Mouse (Mus musculus): ENCODE data around the gene Trmt1l. TPM values are rescaled to one million over a fixed set of nuclear protein-coding genes. Genes with fewer than 3 reads are reported as not detected.
"Not testable (repeated sequence)": the region's sequence is repeated elsewhere in the genome, so short reads cannot be mapped to it uniquely, and the experiment has no call there.

The Trmt1l gene
- 38.4 and 51.5 TPM in 2 replicates for total RNA-seq (2015)
- 25.7 and 26.2 TPM in 2 replicates for total RNA-seq (2017)

DNA sequence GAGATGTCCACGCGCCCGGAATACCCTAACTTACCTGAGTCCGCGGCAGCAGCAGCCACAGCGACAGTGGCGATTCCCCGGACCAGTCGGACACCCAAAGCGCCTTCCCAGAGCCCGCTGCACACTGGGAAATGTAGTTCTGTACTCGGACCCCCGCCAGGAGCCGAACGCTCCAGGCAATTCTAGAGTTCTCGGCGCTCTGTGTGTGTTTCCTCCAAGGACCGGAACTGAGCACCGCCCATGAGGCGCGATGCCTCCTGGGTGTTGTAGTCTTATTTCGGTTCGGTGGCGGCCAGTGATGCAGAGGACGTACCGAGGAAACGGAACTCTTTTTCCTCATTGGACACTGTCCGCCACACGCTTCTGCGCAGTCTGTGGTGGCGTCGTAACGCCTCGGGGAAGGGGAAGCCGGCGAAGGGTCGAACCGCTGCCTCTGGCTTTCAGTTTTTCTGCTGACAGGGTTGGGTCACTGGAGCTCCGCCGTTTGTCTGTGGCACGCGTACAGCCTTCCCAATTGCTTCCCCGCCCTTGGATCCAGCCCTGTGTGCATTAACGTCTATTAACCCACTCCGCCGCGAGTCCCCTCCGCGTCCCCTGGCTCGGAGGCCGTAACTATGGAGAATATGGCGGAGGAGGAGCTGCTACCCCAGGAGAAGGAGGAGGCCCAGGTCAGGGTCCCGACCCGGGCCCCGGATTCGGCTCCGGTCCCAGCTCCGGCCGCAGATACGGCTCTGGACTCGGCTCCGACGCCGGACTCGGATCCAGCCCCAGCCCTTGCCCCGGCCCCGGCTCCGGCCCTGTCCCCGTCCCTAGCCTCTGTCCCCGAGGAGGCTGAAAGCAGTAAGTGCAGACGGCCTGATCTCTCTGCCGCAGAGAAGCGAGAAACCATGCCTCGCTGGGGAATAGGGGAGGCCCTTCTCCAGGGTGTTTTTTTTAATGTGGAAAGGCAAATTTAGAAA lies at the start of gene Trmt1l, which contains the start of gene Swt1:
TSS of gene Trmt1l (plus strand) at position 280 of the 959 bp plus-strand sequence.
TSS of gene Swt1 (minus strand) at position 193 of the 959 bp plus-strand sequence.
- ATAC-seq (replicated peaks; ENCODE audit: poor library complexity), result peak; percentile 91

DNA sequence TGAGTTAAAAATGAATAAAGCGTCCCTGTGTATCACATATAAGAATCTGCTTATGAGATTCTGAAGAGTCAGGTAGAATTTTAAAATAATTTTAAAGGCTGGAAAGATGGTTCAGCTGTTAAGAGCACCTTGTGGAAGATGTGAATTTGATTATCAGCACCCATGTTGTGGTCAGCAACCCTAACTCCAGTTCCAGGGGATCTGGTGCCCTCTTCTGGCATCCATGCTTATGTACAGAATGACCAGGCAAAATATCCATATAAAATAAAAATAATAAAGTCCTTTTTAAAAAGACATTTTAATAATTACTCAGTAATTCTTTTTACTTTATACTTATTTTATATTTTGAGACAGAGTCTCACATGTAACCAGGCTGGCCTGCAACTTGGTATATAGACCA lies 38.3 kb upstream of the Trmt1l start:
- peak; percentile 85 for ATAC-seq (replicated peaks; ENCODE audit: poor library complexity)

DNA sequence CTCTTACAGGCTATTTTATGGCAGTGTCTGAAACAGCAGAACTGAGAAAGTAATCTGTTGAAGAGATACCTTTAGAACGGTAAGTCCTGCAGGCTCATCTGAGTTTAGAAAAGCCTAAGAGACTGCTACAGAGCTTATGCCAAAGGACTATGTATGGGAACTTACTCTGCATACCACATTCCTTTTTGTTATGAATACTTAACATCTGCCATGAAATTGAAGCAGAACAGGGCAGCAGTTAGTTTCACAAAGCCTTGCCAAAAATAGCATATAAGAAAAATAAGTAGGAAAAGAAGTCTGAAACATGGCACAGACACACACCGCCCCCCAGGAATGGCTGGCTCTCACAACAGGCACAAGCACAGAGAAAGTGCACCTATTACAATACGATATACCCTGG lies 18.5 kb upstream of the Trmt1l start:
- ATAC-seq (replicated peaks; ENCODE audit: poor library complexity), result no peak

DNA sequence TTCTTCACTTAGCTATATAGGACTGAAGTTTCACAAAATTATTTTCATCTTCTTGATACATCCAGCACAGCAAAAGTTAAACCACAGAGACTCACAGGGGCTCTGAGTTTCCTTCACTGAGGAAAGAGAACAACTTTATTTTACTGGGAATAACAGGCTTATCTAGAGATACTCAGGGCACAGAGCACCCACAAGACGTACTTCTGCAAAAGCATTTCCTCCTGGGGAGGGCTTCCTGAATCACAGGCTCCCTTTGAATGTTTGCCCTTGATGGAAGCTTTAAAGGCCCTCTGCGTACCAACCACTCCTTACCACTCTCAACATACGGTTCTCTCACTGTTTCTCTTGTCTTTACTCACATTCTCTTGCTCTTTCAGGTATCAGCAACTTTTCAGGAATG lies 6.2 kb upstream of the Trmt1l start:
- ATAC-seq (replicated peaks; ENCODE audit: poor library complexity), result peak; percentile 80

DNA sequence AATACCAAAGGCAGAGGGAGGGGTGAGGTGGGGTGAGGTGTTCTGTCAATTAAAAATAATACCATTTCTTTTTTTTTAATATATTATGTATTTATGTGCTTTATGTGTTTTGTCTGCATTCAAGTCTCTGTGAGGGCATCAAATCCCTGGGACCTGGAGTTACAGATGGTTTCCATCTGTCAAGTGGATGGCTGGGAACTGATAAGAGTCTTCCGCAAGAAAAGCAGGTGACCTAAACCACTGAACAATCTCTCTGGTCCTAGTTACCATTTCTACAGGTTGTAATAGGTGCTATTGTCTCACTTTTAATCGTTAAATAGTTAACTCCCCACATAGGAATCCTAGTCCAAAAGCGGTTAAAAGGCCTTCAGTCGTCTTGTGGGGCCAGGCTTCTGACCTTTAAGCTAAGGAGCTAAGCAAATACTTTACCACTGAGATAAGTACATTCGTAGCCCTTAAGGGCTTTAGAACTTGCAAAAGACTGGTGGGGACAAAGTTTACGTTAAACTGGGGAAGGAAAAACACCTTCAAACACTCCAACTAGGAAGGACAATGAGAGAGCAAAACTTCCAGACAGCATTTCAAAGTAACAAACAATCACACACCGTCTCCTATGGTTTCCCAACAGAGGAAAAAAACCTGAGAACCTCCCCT lies 1.3 kb upstream of the Trmt1l start:
- ATAC-seq (replicated peaks; ENCODE audit: poor library complexity), result no peak

DNA sequence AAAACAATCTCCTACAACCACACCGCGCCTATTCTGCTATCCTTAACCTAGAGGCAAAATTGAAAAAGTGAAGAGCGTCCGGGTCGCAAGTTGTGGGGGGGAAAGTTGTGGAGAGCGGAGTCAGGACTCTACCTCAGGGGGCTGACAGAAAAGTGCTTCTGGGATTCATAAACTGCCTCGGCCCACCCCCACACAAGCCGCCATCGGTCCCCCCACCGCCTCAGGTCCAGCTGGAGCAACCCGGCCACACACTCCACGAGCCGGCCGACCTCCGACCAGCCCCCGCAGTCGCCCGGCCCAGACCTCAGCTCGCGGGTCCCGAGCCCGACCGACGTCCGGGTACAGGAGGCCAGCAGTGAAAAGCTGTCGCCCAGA lies 467 bp upstream of the Trmt1l start:
- peak; percentile 20 for ATAC-seq (replicated peaks; ENCODE audit: poor library complexity)

DNA sequence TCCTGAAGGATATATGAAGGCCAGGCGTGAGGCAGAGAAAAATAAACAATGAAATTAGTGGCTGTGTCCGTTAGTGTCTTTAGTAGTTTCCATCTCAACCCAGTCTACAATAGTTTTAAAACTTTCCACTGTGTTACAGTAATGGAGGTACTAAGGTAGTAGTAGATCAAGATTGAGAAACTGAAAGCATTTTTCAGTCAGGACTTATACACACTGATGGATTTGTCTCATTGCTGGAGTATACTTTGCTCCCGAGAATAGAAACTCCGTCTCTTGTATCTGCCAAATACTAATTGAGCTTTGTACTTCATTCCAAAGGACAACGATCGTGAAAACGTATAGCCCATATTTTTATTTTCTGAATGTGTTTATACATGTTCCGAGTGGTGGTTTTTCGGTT lies 974 bp downstream of the Trmt1l start:
- ATAC-seq (replicated peaks; ENCODE audit: poor library complexity), result no peak

DNA sequence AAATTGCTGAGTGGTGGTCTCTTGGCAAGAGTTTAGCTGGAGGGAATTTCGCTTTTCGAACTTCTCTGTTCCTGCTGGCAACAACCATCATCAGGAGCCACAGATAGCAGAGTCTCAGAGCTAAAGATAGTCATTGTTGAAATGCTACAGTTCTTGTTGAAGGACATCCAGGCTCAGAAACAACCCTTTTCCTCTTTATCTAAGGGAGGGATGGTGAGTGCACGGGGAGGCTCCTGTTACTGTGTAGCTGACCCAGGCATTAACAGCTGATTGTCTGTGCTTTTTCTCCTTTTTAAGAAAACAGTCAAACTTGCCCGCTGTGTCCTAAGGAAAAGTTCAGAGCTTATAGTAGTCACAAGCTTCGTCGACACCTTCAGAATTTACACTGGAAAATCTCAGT lies 7.1 kb downstream of the Trmt1l start:
- ATAC-seq (replicated peaks; ENCODE audit: poor library complexity), result no peak

DNA sequence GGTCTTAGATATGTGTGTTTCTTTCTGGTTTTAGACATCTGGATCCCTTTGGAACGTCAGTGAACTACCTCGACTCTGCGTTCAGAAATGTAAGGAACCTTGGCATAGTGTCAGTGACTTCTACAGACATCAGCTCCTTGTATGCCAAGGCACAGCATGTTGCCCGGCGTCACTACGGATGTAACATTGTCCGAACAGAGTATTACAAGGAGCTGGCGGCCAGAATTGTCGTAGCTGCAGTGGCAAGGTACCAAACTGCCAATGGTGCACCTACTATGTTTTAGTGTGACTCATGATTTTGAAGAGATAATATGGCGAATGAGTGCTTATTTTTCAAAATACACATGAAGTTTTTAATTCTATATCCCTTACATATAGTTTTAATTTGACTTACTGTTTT lies 21.5 kb downstream of the Trmt1l start:
- no peak for ATAC-seq (replicated peaks; ENCODE audit: poor library complexity)

DNA sequence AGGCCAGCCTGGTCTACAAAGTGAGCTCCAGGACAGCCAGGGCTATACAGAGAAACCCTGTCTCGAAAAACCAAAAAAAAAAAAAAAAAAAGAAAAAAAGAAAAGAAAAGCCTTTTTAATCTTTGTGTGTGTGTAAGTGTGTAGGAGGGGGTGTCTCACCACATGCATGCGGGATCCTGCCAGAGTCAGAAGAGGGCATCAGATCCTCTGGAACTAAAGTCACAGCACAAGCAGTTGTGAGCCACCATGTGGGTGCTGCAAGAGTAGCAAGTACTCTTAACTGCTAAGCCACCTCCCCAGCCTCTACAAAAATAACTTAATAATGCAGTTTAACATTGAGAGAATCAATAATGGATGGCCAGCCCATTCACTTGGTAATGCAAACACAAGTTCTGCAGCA lies 22.5 kb downstream of the Trmt1l start:
- ATAC-seq (replicated peaks; ENCODE audit: poor library complexity), result peak; percentile 58; the same call in 1 of the 2 replicates

DNA sequence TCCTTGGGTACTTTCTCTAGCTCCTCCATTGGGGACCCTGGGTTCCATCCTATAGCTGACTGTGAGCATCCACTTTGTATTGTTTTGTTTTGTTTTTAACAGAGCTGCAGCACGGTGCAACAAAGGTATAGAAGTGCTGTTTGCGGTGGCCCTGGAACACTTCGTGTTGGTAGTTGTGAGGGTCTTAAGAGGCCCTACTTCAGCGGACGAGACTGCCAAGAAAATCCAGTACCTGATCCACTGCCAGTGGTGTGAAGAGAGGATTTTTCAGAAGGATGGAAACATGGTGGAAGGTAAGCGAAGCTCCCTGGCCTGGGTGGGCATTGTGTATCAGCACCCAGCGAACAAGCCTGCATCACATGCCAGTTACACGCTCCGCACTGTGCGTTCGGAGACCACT lies 23.6 kb downstream of the Trmt1l start:
- no peak for ATAC-seq (replicated peaks; ENCODE audit: poor library complexity)

DNA sequence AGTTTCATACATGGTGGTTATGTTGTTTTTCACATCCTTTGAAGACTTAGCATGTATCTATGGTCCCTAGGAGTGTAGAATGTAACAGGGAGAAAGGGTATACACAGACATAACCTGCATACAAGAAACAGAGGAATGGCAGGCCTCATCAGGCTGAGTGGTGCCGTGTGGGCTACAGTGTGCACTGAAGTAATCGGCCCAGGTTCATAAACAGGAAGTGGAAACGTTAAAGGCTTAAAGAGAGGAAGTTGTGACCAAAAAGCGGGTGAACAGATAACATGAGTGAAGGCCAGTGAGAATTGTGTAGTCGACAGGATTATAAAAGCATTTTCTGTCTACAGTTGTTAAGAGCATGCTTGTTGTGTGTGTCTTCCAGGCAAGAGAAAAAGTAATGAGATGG lies 28.7 kb downstream of the Trmt1l start:
- peak; percentile 94 for ATAC-seq (replicated peaks; ENCODE audit: poor library complexity)

DNA sequence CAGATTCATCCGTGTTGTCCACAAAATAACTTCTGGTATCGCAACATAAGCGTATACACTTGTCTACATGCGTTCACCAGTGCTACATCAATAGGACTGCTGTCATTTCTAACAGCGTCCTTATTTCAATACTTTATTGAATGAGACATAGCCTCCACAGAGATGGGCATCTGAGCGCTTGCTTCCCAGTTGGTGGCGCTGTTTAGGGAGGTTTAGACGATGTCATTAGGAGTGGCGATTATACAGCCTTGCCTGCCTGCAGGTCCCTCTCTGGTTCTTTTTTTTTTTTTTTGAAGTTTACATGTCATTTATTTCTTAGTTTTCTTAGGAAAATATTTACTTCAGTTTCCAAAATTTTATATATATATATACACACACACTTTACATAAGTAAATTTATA lies 32.9 kb downstream of the Trmt1l start:
- ATAC-seq (replicated peaks; ENCODE audit: poor library complexity), result peak; percentile 68

DNA sequence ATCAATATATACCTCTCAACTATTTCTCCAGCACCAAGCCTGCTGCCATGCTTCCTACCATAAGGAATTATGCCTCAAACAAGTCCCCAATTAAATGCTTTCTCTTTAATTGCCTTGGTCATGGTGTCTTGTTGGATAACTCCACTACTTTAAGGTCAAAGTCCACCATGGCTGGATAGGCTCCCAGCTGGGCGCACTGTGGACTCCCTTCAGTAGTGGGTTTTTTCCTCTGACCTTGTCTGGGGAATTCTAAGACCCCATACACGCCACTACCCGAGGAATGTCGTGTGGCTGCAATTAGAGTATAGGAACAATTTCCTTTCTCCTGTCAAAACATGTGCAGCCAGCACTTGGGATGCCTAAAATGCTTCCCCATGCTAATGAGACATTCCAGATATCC lies 36.6 kb downstream of the Trmt1l start:
- no peak for ATAC-seq (replicated peaks; ENCODE audit: poor library complexity)

DNA sequence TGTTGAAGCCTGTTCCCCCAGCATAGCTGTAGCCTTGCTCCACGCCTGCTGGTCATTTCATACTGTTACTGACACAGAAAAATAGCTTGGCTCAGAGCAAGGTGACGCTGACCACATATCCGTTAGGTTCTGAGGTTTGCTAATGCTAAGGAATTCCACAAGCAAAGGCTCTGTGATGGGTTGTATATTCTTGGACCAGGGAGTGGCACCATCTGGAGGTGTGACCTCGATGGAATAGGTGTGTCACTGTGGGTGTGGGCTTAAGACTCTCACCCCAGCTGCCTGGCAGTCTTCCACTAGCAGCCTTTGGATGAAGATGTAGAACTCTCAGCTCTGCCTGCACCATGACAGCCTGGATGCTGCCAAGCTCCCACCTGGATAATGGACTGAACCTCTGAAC lies 38.2 kb downstream of the Trmt1l start:
- no peak for ATAC-seq (replicated peaks; ENCODE audit: poor library complexity)

DNA sequence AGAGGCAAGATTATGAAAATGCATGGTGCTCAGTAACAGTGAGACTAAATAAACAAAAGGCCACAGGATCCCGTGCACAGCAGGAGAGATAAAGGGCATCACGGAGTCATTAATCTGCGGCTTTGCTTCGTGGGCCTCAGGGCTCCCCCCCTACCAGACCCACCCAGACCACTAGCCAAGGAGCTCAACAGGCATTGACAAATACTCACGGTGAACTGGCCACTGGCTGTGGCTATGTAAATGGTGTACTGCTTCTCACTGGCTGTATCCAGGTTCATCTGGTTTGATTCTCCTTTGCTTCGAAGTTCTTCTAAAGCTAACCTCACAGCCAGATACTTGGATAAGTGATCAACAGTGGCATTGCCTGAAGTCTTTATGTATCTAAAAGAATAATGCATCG lies 43.1 kb downstream of the Trmt1l start:
- no peak for ATAC-seq (replicated peaks; ENCODE audit: poor library complexity)

DNA sequence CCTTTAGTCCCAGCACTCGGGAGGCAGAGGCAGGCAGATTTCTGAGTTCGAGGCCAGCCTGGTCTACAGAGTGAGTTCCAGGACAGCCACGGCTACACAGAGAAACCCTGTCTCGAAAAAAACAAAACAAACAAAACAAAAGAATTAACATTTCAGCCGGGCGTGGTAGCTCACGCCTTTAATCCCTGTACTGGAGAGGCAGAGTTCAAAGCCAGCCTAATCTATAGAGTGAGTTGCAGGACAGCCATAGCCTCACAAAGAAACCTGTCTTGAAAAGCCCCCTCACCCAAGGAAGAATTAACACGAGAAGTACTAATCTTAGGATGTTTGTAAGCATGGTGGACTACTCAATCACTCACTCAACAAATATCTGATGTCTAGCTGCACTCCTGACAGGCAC lies 44.0 kb downstream of the Trmt1l start:
- not testable (repeated sequence) for ATAC-seq (replicated peaks; ENCODE audit: poor library complexity)

DNA sequence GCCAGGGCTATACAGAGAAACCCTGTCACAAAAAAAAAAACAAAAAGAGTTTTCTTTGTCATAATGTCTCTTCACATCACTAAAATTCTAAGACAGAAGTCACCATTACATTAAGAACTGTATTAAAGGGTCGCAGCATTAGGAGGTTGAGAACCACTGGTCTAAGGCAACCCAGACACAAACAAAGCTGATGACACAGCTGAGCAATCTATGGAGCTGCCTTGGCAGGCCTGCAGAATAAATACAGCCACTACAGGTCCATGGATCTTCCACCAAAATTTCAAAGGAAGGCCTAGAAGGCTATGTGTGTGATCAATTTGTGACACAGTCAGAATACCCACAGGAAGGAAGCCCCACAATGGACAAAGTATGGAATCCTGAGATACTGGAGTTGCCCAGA lies 54.2 kb downstream of the Trmt1l start:
- ATAC-seq (replicated peaks; ENCODE audit: poor library complexity), result no peak

DNA sequence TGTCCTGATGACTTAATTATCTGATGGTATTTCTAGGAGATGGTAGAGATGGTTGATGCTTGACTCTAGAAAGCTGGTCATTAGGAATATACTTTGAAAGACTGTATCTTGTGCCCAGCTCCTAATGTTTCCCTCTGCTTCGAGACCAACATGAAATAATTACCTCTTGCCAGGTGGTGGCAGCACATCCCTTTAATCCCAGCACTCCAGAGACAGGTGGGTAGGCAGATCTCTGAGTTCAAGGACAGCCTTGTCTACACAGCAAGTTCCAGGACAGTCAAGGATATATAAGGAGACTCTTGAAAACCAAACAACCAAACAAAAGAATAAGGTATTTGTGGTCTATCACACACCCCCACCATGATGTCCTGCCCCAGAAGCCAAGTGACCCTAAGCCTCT lies 55.2 kb downstream of the Trmt1l start:
- ATAC-seq (replicated peaks; ENCODE audit: poor library complexity), result peak; percentile 83

DNA sequence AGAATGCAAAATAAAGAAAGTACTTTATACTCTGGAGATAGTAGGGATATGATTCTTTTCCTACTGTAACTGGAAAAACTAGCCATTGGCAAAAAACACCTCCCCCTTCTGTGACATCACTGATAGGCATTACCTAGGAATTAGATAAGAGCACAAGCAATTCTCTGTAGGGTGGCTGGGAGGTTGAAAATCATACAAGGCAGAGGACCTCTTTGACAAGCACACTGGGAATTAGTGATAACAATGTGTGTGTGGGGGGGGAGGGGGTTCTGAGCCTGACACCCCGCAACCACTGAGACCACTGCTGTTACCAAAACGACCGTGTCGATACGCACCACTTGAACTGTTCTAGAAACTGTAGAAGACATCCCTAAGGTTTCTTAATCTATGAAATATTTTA lies 56.4 kb downstream of the Trmt1l start:
- ATAC-seq (replicated peaks; ENCODE audit: poor library complexity), result peak; percentile 59

DNA sequence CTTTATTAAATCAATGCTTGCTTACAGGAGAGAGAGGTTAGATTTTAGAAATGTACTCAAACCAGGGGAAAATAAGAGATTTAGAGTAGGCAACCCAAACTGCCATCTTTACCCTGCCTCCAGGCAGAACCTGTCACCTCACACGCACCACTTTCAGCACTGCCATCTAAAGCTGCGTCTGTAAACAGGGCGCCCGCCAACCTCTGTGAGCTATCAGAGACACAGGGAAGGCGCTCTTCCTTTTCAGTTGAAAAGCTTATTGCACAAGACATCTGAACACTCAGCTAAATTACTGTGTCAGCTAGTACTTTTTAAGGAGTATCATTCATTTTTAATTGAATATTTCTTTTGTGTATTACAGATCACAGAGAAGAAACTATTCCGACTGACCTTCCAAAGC lies 61.5 kb downstream of the Trmt1l start:
- peak; percentile 42 for ATAC-seq (replicated peaks; ENCODE audit: poor library complexity)

DNA sequence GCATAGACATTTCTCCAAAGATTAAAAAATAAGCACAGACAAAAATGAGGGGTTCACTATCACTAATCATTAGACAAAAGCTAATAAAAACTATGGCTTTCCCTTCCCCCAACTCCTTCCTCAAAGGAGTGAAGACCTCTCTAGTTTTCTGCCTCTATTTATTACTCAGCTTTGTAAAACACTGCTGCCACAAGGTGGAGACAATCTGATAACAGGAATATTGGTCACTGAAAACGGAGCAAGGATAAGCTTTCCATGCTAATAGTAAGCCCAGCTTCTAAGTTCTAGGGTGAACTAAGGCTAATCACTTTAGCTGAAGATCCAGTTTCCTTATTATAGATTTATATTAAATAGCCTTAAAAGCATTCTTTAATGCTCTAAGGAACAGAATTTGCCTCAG lies 64.1 kb downstream of the Trmt1l start:
- peak; percentile 38; the same call in 1 of the 2 replicates for ATAC-seq (replicated peaks; ENCODE audit: poor library complexity)
